Mouse (Mus musculus) lung, adult 18-20 months (tissue): ENCODE data around the gene 1700003E16Rik.

Source experiments
- DNase-seq, 2 experiments: peaks; one replicate each; pipeline ENCODE4 v3.0.0; 2022; ENCODE audit warnings: mixed read lengths in 2 of 2

1700003E16Rik gene

GRCm38 (mm10) chr6:83207361-83208049, 51.3 kb downstream of the 1700003E16Rik start:
- DNase-seq = no peak

GRCm38 (mm10) chr6:83208050-83208400, 51.8 kb downstream of the 1700003E16Rik start:
- no peak for DNase-seq

- no peak for DNase-seq
These were observed 54.3 kb downstream of the 1700003E16Rik start for GRCm38 (mm10) chr6:83210495-83210894.

- no peak for DNase-seq
These were observed 55.3 kb downstream of the 1700003E16Rik start for GRCm38 (mm10) chr6:83211526-83211925.
